Mouse (Mus musculus): ENCODE measurements around the gene Cnpy2.

Gene Cnpy2

GRCm38 (mm10) chr10:128368402-128369217 lies 46.4 kb downstream of the Cnpy2 start, which contains the start of gene Coq10a:
Gene Coq10a, minus strand, starts transcription at chr10:128368997.
- peak; percentile 81 for DNase-seq (ENCODE audit: low spot score)

- no peak for DNase-seq (ENCODE audit: low spot score)
Measured at GRCm38 (mm10) chr10:128369218-128369543, 46.9 kb downstream of the Cnpy2 start.

- DNase-seq (ENCODE audit: low spot score) = no peak
Measured at GRCm38 (mm10) chr10:128369599-128369998, 47.3 kb downstream of the Cnpy2 start.

GRCm38 (mm10) chr10:128370021-128370420 lies 47.8 kb downstream of the Cnpy2 start:
- DNase-seq (ENCODE audit: low spot score) = no peak

- DNase-seq (ENCODE audit: low spot score) = no peak
Measured at GRCm38 (mm10) chr10:128370601-128371000, 48.3 kb downstream of the Cnpy2 start.

GRCm38 (mm10) chr10:128372142-128372541 lies 49.9 kb downstream of the Cnpy2 start:
- no peak for DNase-seq (ENCODE audit: low spot score)

- no peak for DNase-seq (ENCODE audit: low spot score)
Measured at GRCm38 (mm10) chr10:128372989-128373748, 50.9 kb downstream of the Cnpy2 start.

GRCm38 (mm10) chr10:128374393-128374792 lies 52.1 kb downstream of the Cnpy2 start:
- DNase-seq (ENCODE audit: low spot score) = no peak

- no peak for DNase-seq (ENCODE audit: low spot score)
Measured at GRCm38 (mm10) chr10:128376099-128376454, 53.8 kb downstream of the Cnpy2 start.

GRCm38 (mm10) chr10:128376455-128377211 lies 54.4 kb downstream of the Cnpy2 start, which contains the start of gene Ankrd52:
Gene Ankrd52, plus strand, starts transcription at chr10:128377115.
- DNase-seq (ENCODE audit: low spot score) = peak; percentile 86

All from urinary bladder, postnatal 25 days (tissue).